Mouse (Mus musculus): Measurements from ENCODE around the gene Map10.

GRCm38 (mm10) chr8:125654821-125655220 is 14.8 kb upstream of the Map10 start:
- TF ChIP-seq GATA1 (IDR thresholded peaks at IDR 0.05; ENCODE audit: low read length) (no peak), TAL1 (IDR thresholded peaks at IDR 0.05; ENCODE audit: low read length) (no peak)
